Mouse (Mus musculus) stomach, embryonic 15.5 days (tissue): Measurements from ENCODE around the gene Adam21. TPM values are rescaled to one million over a fixed set of nuclear protein-coding genes. Genes with fewer than 3 reads are reported as not detected.
"Not testable (repeated sequence)": the region's sequence is repeated elsewhere in the genome, so short reads cannot be mapped to it uniquely, and the experiment has no call there.

ENCODE experiments used
- ATAC-seq: fragments of 200-750 bp; cut with Nextera tagmentation; 2 replicates; pipeline ENCODE4 v1.8.0; 2017; ENCODE audit warnings: low read depth, moderate number of reproducible peaks, moderate TSS enrichment; ENCODE audit not compliant: insufficient read depth, low FRiP score
- H3K27ac ChIP-seq: fragments of 300-500 bp; sonication (generic); 2 replicates; pipeline ENCODE4 v1.5.1; 2015; ENCODE audit warnings: mild to moderate bottlenecking, inconsistent platforms
- H3K27me3 ChIP-seq: fragments of 300-500 bp; sonication (generic); replicated peaks from 2 replicates; pipeline ENCODE4 v1.6.1; 2015; ENCODE audit warnings: inconsistent platforms
- H3K36me3 ChIP-seq: fragments of 300-500 bp; sonication (generic); 2 replicates; pipeline ENCODE4 v1.6.1; 2015; ENCODE audit warnings: inconsistent platforms
- H3K4me1 ChIP-seq: fragments of 300-500 bp; sonication (generic); 2 replicates; pipeline ENCODE4 v1.6.1; 2015; ENCODE audit warnings: inconsistent platforms
- H3K4me2 ChIP-seq: fragments of 300-500 bp; sonication (generic); 2 replicates; pipeline ENCODE4 v1.6.1; 2015; ENCODE audit warnings: mild to moderate bottlenecking, inconsistent platforms
- H3K4me3 ChIP-seq: fragments of 300-500 bp; sonication (generic); replicated peaks from 2 replicates; pipeline ENCODE4 v1.5.1; 2015; ENCODE audit warnings: inconsistent platforms
- H3K9ac ChIP-seq: fragments of 300-500 bp; sonication (generic); 2 replicates; pipeline ENCODE4 v1.6.1; 2015; ENCODE audit warnings: inconsistent platforms
- H3K9me3 ChIP-seq: fragments of 300-500 bp; sonication (generic); 2 replicates; pipeline ENCODE4 v1.6.1; 2016; ENCODE audit warnings: inconsistent platforms
- WGBS: fragments of 180-500 bp; shearing (Covaris S2); methylation state at CpG from one replicate; pipeline ENCODE4 v1.1.7; 2015; 5-methylcytosine and 5-hydroxymethylcytosine counted together
- polyA plus RNA-seq: library from polyadenylated mRNA; unstranded; fragments of >200 nt; fragmentation: Nextera tagmentation; extraction: Ambion mirVana; gene quantifications from 2 replicates; pipeline ENCODE4 v1.2.1, GENCODE M21; 2015

The Adam21 gene
- polyA plus RNA-seq, 1 experiment from 2014 or later = 0.19 TPM

- Histone ChIP-seq H3K9ac (no peak overlapping the region), H3K36me3 (no peaks in the 10 kb centered on the region), H3K4me2 (peak overlapping the region; percentile 62), H3K27ac (peak overlapping the region; percentile 55; the same call in 1 of the 2 replicates), H3K27me3 (no peaks in the 10 kb centered on the region), H3K4me3 (peak overlapping the region; percentile 58), H3K4me1 (no peaks in the 10 kb centered on the region), H3K9me3 (no peaks in the 10 kb centered on the region)
- 35% methylated on average over 4 of the region's 4 CpGs for WGBS
- no peak for ATAC-seq
Observed at GRCm38 (mm10) chr12:81533029-81533419, 35.2 kb downstream of the Adam21 start.

GRCm38 (mm10) chr12:81532316-81533028 is 35.8 kb downstream of the Adam21 start, which contains the start of the genes Gm20498 and Synj2bp:
TSS of gene Gm20498 (minus strand) at chr12:81532905.
TSS of gene Synj2bp (minus strand) at chr12:81532911.
- no peaks in the 10 kb centered on the region for H3K9me3 ChIP-seq
- WGBS = under 1% methylated on average over 46 of the region's 46 CpGs
- ATAC-seq = peak; percentile 91
- H3K4me1 ChIP-seq = no peaks in the 10 kb centered on the region
- peak within 1 kb of the TSS; percentile 58 for H3K4me3 ChIP-seq
- peak within 1 kb of the TSS; percentile 62 for H3K4me2 ChIP-seq
- no peaks in the 10 kb centered on the region for H3K36me3 ChIP-seq
- H3K27me3 ChIP-seq = no peaks in the 10 kb centered on the region
- H3K27ac ChIP-seq = peak within 1 kb of the TSS; percentile 55
- peak within 1 kb of the TSS; percentile 47 for H3K9ac ChIP-seq

DNA sequence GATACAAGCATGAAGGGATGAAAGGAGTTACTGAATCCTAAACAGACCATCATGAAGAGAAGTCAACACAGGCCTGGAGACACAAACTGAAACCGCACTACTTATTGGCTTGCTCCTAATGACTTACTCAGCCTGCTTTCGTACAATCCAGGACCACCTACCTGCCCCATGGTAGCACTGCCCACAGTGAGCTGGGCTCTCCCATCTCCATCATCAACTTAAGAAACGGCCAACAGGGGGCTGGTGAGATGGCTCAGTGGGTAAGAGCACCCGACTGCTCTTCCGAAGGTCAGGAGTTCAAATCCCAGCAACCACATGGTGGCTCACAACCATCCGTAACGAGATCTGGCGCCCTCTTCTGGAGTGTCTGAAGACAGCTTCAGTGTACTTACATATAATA is 37.7 kb downstream of the Adam21 start:
- not testable (repeated sequence) for H3K27ac ChIP-seq, ATAC-seq, H3K4me3 ChIP-seq, H3K4me2 ChIP-seq, H3K9me3 ChIP-seq, H3K36me3 ChIP-seq, H3K4me1 ChIP-seq, H3K9ac ChIP-seq, H3K27me3 ChIP-seq
- WGBS = 76% methylated on average over 8 of the region's 8 CpGs

Other genes with a start within 250 kb of the Adam21 start
- 0.43 and 0.63 TPM in 2 replicates for gene Slc8a3, start 235.3 kb downstream of the Adam21 start, polyA plus RNA-seq
- 0.09 and 0.27 TPM in 2 replicates for gene Gm4787, start 189.0 kb downstream of the Adam21 start, polyA plus RNA-seq
- 0.65 and 0.67 TPM in 2 replicates for gene Adam4, start 146.5 kb downstream of the Adam21 start, polyA plus RNA-seq
- gene Cox16, start 83.3 kb downstream of the Adam21 start, polyA plus RNA-seq = 150 and 155 TPM in 2 replicates
- 25.9 and 26.3 TPM in 2 replicates for gene Gm20498, start 35.6 kb downstream of the Adam21 start, polyA plus RNA-seq
- 40.3 and 43.6 TPM in 2 replicates for gene Synj2bp, start 35.6 kb downstream of the Adam21 start, polyA plus RNA-seq
- 66.4 and 67.1 TPM in 2 replicates for gene Med6, start 26.5 kb upstream of the Adam21 start, polyA plus RNA-seq
- gene Ttc9, start 62.8 kb upstream of the Adam21 start, polyA plus RNA-seq = 6.6 and 6.8 TPM in 2 replicates
- gene Map3k9, start 212.7 kb upstream of the Adam21 start, polyA plus RNA-seq = 2.6 and 3.1 TPM in 2 replicates